Mouse (Mus musculus) testis, adult 2 months (tissue): ENCODE results near the gene Eaf2. TPM values are rescaled to one million over a fixed set of nuclear protein-coding genes. Genes with fewer than 3 reads are reported as not detected.

Experiments used
- H3K27ac ChIP-seq: fragments of 200-500 bp; 2 replicates; pipeline ENCODE4 v1.5.1; 2012; ENCODE audit warnings: low read depth, low read length; ENCODE audit not compliant: control insufficient read depth, insufficient read depth
- H3K27me3 ChIP-seq: fragments of 200-500 bp; 2 replicates; pipeline ENCODE4 v1.6.1; 2012; ENCODE audit warnings: mild to moderate bottlenecking, low read length, moderate library complexity; ENCODE audit not compliant: control insufficient read depth, insufficient read depth
- H3K36me3 ChIP-seq: fragments of 200-500 bp; 2 replicates; pipeline ENCODE4 v1.6.1; 2012; ENCODE audit warnings: mild to moderate bottlenecking, low read length; ENCODE audit not compliant: control insufficient read depth, insufficient read depth
- H3K4me1 ChIP-seq: fragments of 200-500 bp; 2 replicates; pipeline ENCODE4 v1.6.1; 2012; ENCODE audit warnings: low read length; ENCODE audit not compliant: control insufficient read depth, insufficient read depth
- H3K4me3 ChIP-seq: fragments of 200-500 bp; 2 replicates; pipeline ENCODE4 v1.5.1; 2012; ENCODE audit warnings: low read depth, mild to moderate bottlenecking, low read length, moderate library complexity, mixed read lengths; ENCODE audit not compliant: control insufficient read depth
- CTCF ChIP-seq: fragments of 200-500 bp; IDR thresholded peaks from 2 replicates; pipeline ENCODE4 v1.5.1; 2012; ENCODE audit warnings: low read depth, mild to moderate bottlenecking, inconsistent platforms, low read length, moderate library complexity; ENCODE audit not compliant: control insufficient read depth, insufficient read depth, insufficient replicate concordance
- POLR2A ChIP-seq: fragments of 200-500 bp; IDR thresholded peaks from 2 replicates; pipeline ENCODE4 v1.6.1; 2012; ENCODE audit warnings: low read depth, mild to moderate bottlenecking, inconsistent platforms, low read length, moderate library complexity; ENCODE audit not compliant: control insufficient read depth
- polyA plus RNA-seq: library from polyadenylated mRNA; depleted of rRNA; stranded (reverse); fragments of >200 nt; gene quantifications from 2 replicates; pipeline ENCODE4 v1.2.3, GENCODE M21; 2012

Gene Eaf2
- polyA plus RNA-seq, 1 experiment, result 2.6 TPM

DNA sequence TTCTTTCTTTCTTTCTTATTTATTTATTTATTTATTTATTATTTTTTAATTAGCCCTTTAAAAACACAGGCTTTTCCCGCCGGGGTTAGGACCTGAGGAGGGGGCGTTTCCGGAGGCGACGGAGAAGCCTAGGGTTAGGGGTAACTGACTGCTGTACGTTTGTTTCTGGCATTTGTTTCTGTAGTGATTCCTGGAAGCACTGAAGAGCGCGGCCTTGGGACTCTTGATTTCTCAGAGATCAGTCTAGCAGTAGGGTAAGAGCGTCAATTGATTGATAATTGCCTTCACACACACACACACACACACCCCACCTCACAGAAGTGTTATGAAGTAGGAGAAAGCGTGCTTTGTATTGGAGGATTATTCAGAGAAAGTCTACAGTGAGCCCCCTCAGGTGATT lies 46.0 kb downstream of the Eaf2 start:
- Histone ChIP-seq H3K36me3 (no peaks in the 10 kb centered on the region), H3K27ac (peak overlapping the region; percentile 74; the same call in 1 of the 2 replicates), H3K27me3 (no peaks in the 10 kb centered on the region), H3K4me3 (peak overlapping the region; percentile 98), H3K4me1 (peaks cover 4% of the 10 kb centered on the region)
- TF ChIP-seq CTCF (no peak), POLR2A (no peak)

- peak within 1 kb of the TSS; percentile 98 for H3K4me3 ChIP-seq
- no peaks in the 10 kb centered on the region for H3K36me3 ChIP-seq
- peaks cover 4% of the 10 kb centered on the region for H3K4me1 ChIP-seq
- no peaks in the 10 kb centered on the region for H3K27me3 ChIP-seq
- no peak for TF ChIP-seq CTCF
- TF ChIP-seq POLR2A, result peak; percentile 88
- peak within 1 kb of the TSS; percentile 96 for H3K27ac ChIP-seq
Measured at GRCm38 (mm10) chr16:36828054-36828786, 46.6 kb downstream of the Eaf2 start, which contains the start of gene Iqcb1. TSS of gene Iqcb1 (plus strand) at chr16:36828385.

GRCm38 (mm10) chr16:36827611-36828053 lies 47.2 kb downstream of the Eaf2 start:
- no peak overlapping the region for H3K27ac ChIP-seq
- H3K36me3 ChIP-seq, result no peaks in the 10 kb centered on the region
- H3K4me1 ChIP-seq, result peaks cover 4% of the 10 kb centered on the region
- peak overlapping the region; percentile 94 for H3K4me3 ChIP-seq
- H3K27me3 ChIP-seq, result no peaks in the 10 kb centered on the region
- TF ChIP-seq CTCF (no peak), POLR2A (no peak)

- Histone ChIP-seq H3K27ac (no peak overlapping the region), H3K4me1 (no peaks in the 10 kb centered on the region), H3K27me3 (no peaks in the 10 kb centered on the region)
Measured at GRCm38 (mm10) chr16:36821474-36821873, 53.3 kb downstream of the Eaf2 start.

GRCm38 (mm10) chr16:36820747-36821146 lies 54.1 kb downstream of the Eaf2 start:
- Histone ChIP-seq H3K36me3 (no peaks in the 10 kb centered on the region), H3K4me3 (no peak overlapping the region), H3K27ac (no peak overlapping the region), H3K4me1 (no peaks in the 10 kb centered on the region), H3K27me3 (no peaks in the 10 kb centered on the region)
- TF ChIP-seq CTCF, result no peak
- TF ChIP-seq POLR2A, result no peak

More at GRCm38 (mm10) chr16:36821474-36821873, 53.3 kb downstream of the Eaf2 start:
- H3K4me3 ChIP-seq, result no peak overlapping the region
- TF ChIP-seq POLR2A, result no peak
- TF ChIP-seq CTCF, result no peak
- H3K36me3 ChIP-seq, result no peaks in the 10 kb centered on the region

- no peaks in the 10 kb centered on the region for H3K4me1 ChIP-seq
- H3K36me3 ChIP-seq, result no peaks in the 10 kb centered on the region
- no peaks in the 10 kb centered on the region for H3K27me3 ChIP-seq
- H3K27ac ChIP-seq, result no peak overlapping the region
- no peak overlapping the region for H3K4me3 ChIP-seq
- TF ChIP-seq POLR2A (no peak), CTCF (no peak)
Measured at GRCm38 (mm10) chr16:36820016-36820415, 54.8 kb downstream of the Eaf2 start.

DNA sequence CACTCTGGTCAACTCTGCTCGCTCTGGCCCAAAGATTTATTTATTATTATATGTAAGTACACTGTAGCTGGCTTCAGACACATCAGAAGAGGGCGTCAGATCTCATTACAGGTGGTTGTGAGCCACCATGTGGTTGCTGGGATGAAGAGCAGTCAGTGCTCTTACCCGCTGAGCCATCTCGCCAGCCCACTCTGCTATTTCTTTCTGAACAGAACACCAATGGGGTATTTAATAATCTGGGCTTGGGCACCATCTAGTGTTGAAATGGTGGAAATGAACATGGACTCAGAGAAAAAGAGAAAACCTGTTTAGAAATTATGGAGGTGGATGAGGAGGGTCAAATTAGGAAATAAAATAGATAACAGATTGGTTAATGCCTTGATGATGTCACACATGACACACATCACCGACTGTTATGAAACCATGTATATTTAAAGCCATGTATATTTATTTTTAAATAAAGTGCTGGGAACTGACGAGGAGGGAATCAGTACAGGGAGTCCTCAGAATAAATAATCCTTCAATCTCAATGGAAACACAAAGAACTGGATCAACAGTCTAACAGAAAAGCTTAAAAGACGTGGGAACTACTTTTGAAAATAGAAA lies 57.4 kb downstream of the Eaf2 start:
- Histone ChIP-seq H3K27ac (no peak overlapping the region), H3K27me3 (no peaks in the 10 kb centered on the region), H3K36me3 (no peaks in the 10 kb centered on the region), H3K4me1 (no peaks in the 10 kb centered on the region), H3K4me3 (no peak overlapping the region)
- TF ChIP-seq POLR2A, result no peak
- no peak for TF ChIP-seq CTCF
